Mouse (Mus musculus) kidney, postnatal 0 days (tissue): Measurements from ENCODE around the gene Cacna2d3. TPM values are rescaled to one million over a fixed set of nuclear protein-coding genes. Genes with fewer than 3 reads are reported as not detected.

Experiments used
- ATAC-seq: fragments of 200-750 bp; cut with Nextera tagmentation; replicated peaks from 2 replicates; pipeline ENCODE4 v1.8.0; 2017; ENCODE audit warnings: low read depth, moderate number of reproducible peaks, moderate TSS enrichment, moderate library complexity; ENCODE audit not compliant: low FRiP score
- DNase-seq: peaks from one replicate; pipeline ENCODE4 v3.0.0-alpha.2; 2016; ENCODE audit warnings: low spot score
- H3K27ac ChIP-seq: fragments of 300-500 bp; sonication (generic); 2 replicates; pipeline ENCODE4 v1.5.1; 2014; ENCODE audit warnings: mild to moderate bottlenecking
- H3K27me3 ChIP-seq: fragments of 300-500 bp; sonication (generic); 2 replicates; pipeline ENCODE4 v1.6.1; 2014; ENCODE audit warnings: low read length, mixed read lengths; ENCODE audit not compliant: insufficient read depth
- H3K36me3 ChIP-seq: fragments of 300-500 bp; sonication (generic); 2 replicates; pipeline ENCODE4 v1.6.1; 2014; ENCODE audit warnings: low read length, mixed read lengths; ENCODE audit not compliant: insufficient read depth
- H3K4me1 ChIP-seq: fragments of 300-500 bp; sonication (generic); replicated peaks from 2 replicates; pipeline ENCODE4 v1.6.1; 2014; ENCODE audit warnings: antibody characterized with exemption, low read length, mixed read lengths; ENCODE audit not compliant: insufficient read depth
- H3K4me2 ChIP-seq: fragments of 300-500 bp; sonication (generic); 2 replicates; pipeline ENCODE4 v1.6.1; 2014; ENCODE audit warnings: mild to moderate bottlenecking, low read length, moderate library complexity, mixed read lengths
- H3K4me3 ChIP-seq: fragments of 300-500 bp; sonication (generic); replicated peaks from 2 replicates; pipeline ENCODE4 v1.5.1; 2014; ENCODE audit warnings: low read depth, low read length
- H3K9ac ChIP-seq: fragments of 300-500 bp; sonication (generic); 2 replicates; pipeline ENCODE4 v1.6.1; 2014; ENCODE audit warnings: low read depth, low read length
- H3K9me3 ChIP-seq: fragments of 300-500 bp; sonication (generic); replicated peaks from 2 replicates; pipeline ENCODE4 v1.6.1; 2016; ENCODE audit warnings: low read length, inconsistent platforms, mixed read lengths
- CTCF ChIP-seq: IDR thresholded peaks from 2 replicates; pipeline ENCODE4 v1.5.1; 2016; ENCODE audit warnings: antibody characterized with exemption, low read depth, mild to moderate bottlenecking, moderate library complexity
- WGBS: fragments of 180-500 bp; shearing (Covaris S2); extraction: QIAGEN DNeasy Blood & Tissue Kit; methylation state at CpG from one replicate; pipeline ENCODE4 v1.1.7; 2014; 5-methylcytosine and 5-hydroxymethylcytosine counted together
- polyA plus RNA-seq: library from polyadenylated mRNA; unstranded; fragments of >200 nt; fragmentation: Nextera tagmentation; extraction: Ambion mirVana; gene quantifications from 2 replicates; pipeline ENCODE4 v1.2.1, GENCODE M21; 2015

Gene Cacna2d3
- polyA plus RNA-seq, 1 experiment from 2014 or later, result 1.8 TPM

DNA sequence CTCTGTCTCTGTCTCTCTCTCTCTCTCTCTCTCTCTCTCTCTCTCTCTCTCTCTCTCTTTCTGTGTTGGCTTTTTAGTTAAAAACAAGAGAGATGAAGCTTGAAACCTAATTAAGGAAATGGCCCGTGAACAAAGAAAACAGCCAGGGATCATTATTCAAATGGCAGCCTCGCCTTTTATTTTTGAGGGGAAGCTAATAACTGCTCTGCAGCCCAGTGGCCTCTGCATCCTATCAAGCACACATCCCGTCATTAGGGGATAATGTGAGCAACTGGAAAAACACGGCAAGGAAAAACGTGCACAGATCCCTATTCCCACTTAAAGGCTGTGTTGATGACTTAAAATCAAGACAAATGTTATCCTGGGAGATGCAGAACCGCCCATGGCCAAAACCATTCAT, 159.0 kb downstream of the Cacna2d3 start:
- Histone ChIP-seq H3K36me3 (no peaks in the 10 kb centered on the region), H3K27me3 (no peaks in the 10 kb centered on the region), H3K4me1 (no peaks in the 10 kb centered on the region), H3K4me2 (no peak overlapping the region), H3K4me3 (no peak overlapping the region), H3K9ac (no peak overlapping the region), H3K27ac (no peak overlapping the region), H3K9me3 (no peaks in the 10 kb centered on the region)
- no peak for TF ChIP-seq CTCF
- ATAC-seq (no peak), DNase-seq (peak; percentile 58)
- WGBS, result 3% methylated on average over 6 of the region's 6 CpGs

DNA sequence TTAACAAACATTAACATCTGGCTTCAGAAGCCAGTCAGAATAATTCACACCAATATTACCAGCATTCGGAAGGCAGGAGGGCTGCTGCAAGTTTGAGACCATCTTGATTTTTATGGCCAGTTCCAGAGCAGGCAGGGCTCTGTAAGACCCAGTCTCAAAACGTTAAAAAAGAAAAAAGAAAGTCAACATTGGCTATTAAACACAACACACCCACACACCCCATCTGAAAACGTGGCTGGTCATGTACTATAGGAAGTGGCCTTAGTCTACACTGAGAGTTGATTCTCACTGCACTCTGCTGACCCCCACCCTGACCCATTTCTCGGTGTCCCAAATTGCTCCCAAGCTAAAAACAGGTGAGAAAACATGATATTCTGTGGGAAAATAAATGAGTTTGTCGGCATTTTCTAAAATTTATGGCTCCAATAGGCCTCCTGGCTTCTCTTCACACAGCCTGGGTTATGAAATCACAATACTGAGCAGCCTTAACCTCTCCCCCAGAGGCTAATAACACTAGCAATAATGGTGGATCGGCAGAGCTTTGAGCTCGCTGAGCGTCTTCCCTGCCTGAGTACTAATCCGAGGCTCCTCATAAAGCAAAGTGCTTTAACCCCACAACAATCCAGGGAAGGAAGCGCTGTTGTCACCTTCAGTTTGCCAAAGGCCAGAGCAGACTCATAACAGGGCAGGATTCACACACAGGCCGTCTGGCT, 160.4 kb downstream of the Cacna2d3 start:
- no peak overlapping the region for H3K4me3 ChIP-seq
- no peaks in the 10 kb centered on the region for H3K27me3 ChIP-seq
- ATAC-seq (no peak), DNase-seq (peak; percentile 4)
- WGBS, result 26% methylated on average over 11 of the region's 11 CpGs
- no peak overlapping the region for H3K27ac ChIP-seq
- no peak for TF ChIP-seq CTCF
- H3K9me3 ChIP-seq, result no peaks in the 10 kb centered on the region
- H3K9ac ChIP-seq, result no peak overlapping the region
- H3K4me2 ChIP-seq, result no peak overlapping the region
- H3K36me3 ChIP-seq, result no peaks in the 10 kb centered on the region
- H3K4me1 ChIP-seq, result no peaks in the 10 kb centered on the region

DNA sequence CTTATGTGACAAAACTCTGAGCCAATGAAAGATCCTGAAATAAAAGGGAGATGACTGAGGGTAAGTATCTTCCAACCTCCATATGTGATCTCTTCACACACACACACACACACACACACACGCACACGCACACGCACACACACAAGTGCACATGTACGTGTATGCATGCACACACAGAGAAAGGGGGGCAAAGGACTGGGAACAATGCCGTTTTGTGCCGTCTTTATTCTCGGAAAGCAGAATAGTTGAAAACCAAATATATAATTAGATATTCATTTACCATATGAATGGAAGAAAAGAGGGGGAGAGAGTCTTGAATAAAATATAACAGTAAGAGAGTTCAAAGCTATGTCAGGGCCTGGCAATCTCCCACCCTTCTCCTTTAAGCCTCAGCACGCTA, 163.2 kb downstream of the Cacna2d3 start:
- no peaks in the 10 kb centered on the region for H3K4me1 ChIP-seq
- no peak overlapping the region for H3K9ac ChIP-seq
- H3K9me3 ChIP-seq, result no peaks in the 10 kb centered on the region
- H3K27me3 ChIP-seq, result no peaks in the 10 kb centered on the region
- ATAC-seq (no peak), DNase-seq (no peak)
- H3K36me3 ChIP-seq, result no peaks in the 10 kb centered on the region
- H3K4me2 ChIP-seq, result no peak overlapping the region
- no peak overlapping the region for H3K27ac ChIP-seq
- H3K4me3 ChIP-seq, result no peak overlapping the region
- 91% methylated on average over 8 of the region's 8 CpGs for WGBS
- TF ChIP-seq CTCF, result no peak

DNA sequence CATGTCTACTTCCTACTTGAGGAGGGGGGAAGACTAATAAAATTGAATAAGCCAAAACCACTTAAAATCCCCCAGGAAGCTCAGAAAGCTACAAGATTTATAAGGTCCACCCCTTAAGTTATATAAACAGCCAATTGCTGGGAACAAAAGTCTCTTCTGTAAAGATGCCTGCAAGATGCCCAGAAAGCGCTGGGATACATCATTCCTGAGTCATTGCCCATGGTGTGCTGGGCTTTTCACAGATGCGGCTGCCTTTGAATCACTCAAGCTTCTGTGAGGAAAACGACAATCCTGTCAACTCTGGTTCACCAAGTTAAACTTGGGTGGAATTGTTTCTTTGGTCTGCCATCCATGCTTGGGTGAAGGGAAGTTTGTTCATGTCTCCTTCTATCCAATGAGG, 165.5 kb downstream of the Cacna2d3 start:
- H3K36me3 ChIP-seq, result no peaks in the 10 kb centered on the region
- no peak overlapping the region for H3K4me2 ChIP-seq
- no peak overlapping the region for H3K4me3 ChIP-seq
- no peaks in the 10 kb centered on the region for H3K4me1 ChIP-seq
- no peak for ATAC-seq
- no peaks in the 10 kb centered on the region for H3K27me3 ChIP-seq
- no peak for DNase-seq
- H3K9me3 ChIP-seq, result no peaks in the 10 kb centered on the region
- H3K27ac ChIP-seq, result no peak overlapping the region
- WGBS, result 88% methylated on average over 3 of the region's 3 CpGs
- no peak overlapping the region for H3K9ac ChIP-seq
- no peak for TF ChIP-seq CTCF

DNA sequence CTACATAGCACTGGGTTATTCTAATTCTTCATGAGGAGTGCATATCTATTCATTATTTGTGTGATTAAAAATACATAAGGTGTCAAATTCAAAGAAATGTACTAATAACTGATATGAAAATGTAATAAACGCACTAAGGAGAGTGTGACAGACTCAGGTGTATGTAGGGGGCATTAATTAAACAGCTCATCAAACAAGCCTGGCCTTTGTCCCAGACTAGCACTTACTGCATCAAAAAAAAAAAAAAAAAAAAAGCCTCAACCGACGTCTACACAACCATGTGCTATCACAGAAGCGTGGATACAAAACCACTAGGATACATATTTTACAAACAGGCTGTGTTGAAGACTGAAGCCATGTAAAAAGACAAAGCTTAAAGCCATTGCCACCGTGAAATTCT, 169.2 kb downstream of the Cacna2d3 start:
- Histone ChIP-seq H3K9me3 (no peaks in the 10 kb centered on the region), H3K27me3 (no peaks in the 10 kb centered on the region), H3K4me3 (no peak overlapping the region), H3K27ac (no peak overlapping the region), H3K36me3 (no peaks in the 10 kb centered on the region), H3K4me1 (no peaks in the 10 kb centered on the region), H3K9ac (no peak overlapping the region), H3K4me2 (no peak overlapping the region)
- no peak for ATAC-seq
- WGBS, result 88% methylated on average over 5 of the region's 5 CpGs
- no peak for TF ChIP-seq CTCF
- no peak for DNase-seq

DNA sequence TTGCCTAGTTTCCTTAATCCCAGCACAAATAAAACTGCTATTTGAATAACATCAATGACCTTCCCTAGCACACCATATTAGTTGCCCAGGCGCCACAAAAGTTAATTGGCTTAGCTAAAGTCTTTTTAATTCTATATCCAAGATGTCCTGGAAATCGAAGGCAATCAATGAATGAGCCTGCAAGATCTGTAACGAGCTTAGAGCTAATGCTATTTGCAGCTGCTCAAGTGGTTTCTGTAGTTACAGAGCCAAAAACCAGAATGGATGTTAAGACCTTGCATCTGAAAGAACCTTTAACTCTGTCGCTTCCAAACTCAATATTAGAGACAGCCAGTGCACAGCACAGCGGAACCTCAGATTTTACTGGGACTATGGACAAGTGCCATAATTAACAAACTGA, 173.0 kb downstream of the Cacna2d3 start:
- H3K36me3 ChIP-seq, result no peaks in the 10 kb centered on the region
- no peaks in the 10 kb centered on the region for H3K27me3 ChIP-seq
- no peaks in the 10 kb centered on the region for H3K9me3 ChIP-seq
- WGBS, result 77% methylated on average over 5 of the region's 5 CpGs
- no peak overlapping the region for H3K4me3 ChIP-seq
- H3K9ac ChIP-seq, result no peak overlapping the region
- no peak overlapping the region for H3K4me2 ChIP-seq
- no peak overlapping the region for H3K27ac ChIP-seq
- no peaks in the 10 kb centered on the region for H3K4me1 ChIP-seq
- no peak for TF ChIP-seq CTCF
- ATAC-seq (no peak), DNase-seq (no peak)

DNA sequence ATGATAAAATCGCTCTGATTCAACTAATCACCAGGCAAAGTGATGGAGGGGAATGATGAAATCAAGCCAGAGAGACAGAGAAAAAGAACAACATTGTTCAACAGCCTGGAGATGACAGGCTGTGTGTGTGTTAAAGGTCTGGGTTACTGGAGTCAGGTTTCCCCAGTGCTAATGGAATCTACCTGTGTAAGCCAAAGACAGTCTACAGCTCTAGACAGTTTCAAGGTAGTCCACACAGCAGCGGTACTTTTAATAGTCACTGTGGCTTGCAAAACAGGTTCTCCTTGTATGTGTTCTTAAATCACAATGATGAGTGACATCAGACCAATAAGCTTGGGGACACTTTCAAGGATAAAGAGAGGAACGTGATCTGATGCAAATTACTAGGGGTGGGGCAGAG, 191.1 kb downstream of the Cacna2d3 start:
- ATAC-seq (no peak), DNase-seq (no peak)
- no peaks in the 10 kb centered on the region for H3K9me3 ChIP-seq
- no peak overlapping the region for H3K4me3 ChIP-seq
- no peak overlapping the region for H3K27ac ChIP-seq
- H3K9ac ChIP-seq, result no peak overlapping the region
- TF ChIP-seq CTCF, result no peak
- H3K4me2 ChIP-seq, result no peak overlapping the region
- no peaks in the 10 kb centered on the region for H3K36me3 ChIP-seq
- no peaks in the 10 kb centered on the region for H3K27me3 ChIP-seq
- H3K4me1 ChIP-seq, result no peaks in the 10 kb centered on the region
- 74% methylated on average over 3 of the region's 3 CpGs for whole genome bisulfite sequencing
